Comparison of ENCODE assay signal across 18 mouse cellular contexts in genomic region chr2:94463754-94464153, GRCm38 (mm10).
"Had no signal": no experiment of that assay in that cellular context is flagged by ENCODE, and none has a peak within 500 bp of the region (broad histone marks: within the 10 kb centered on the region; RNA-seq: fewer than 3 reads in every experiment).

No protein-coding gene starts in this region.

- H3K4me2 ChIP-seq: limb, embryonic 12.5 days; liver, embryonic 13.5 days; lung, embryonic 15.5 days; midbrain, embryonic 13.5 days; neural tube, embryonic 15.5 days had no signal

- H3K4me3 ChIP-seq: layer of hippocampus, adult 2 months; limb, embryonic 12.5 days; liver, embryonic 13.5 days; lung, embryonic 15.5 days; megakaryocyte, embryonic 14.5 days; midbrain, embryonic 13.5 days; myocyte; neural tube, embryonic 15.5 days had no signal

- DNase-seq: kidney, postnatal 36 days; liver; liver, embryonic 13.5 days; liver, postnatal 0 days; lung, postnatal 14 days; right cerebral cortex, adult 18-20 months; thymus, adult 2 months; thymus, postnatal 25 days had no signal

- H3K36me3 ChIP-seq: limb, embryonic 12.5 days; liver, embryonic 13.5 days; lung, embryonic 15.5 days; midbrain, embryonic 13.5 days; neural tube, embryonic 15.5 days had no signal

- H3K4me1 ChIP-seq: limb, embryonic 12.5 days; liver, embryonic 13.5 days; megakaryocyte, embryonic 14.5 days; midbrain, embryonic 13.5 days had no signal

- H3K9ac ChIP-seq: limb, embryonic 12.5 days; liver, embryonic 13.5 days; liver, postnatal 0 days; lung, embryonic 15.5 days; midbrain, embryonic 13.5 days; neural tube, embryonic 15.5 days had no signal

- H3K27me3 ChIP-seq: limb, embryonic 12.5 days; liver, embryonic 13.5 days; lung, embryonic 15.5 days; midbrain, embryonic 13.5 days; neural tube, embryonic 15.5 days had no signal

- H3K9me3 ChIP-seq: limb, embryonic 12.5 days; liver, embryonic 13.5 days; lung, embryonic 15.5 days; midbrain, embryonic 13.5 days; neural tube, embryonic 15.5 days had no signal

- ATAC-seq: liver, postnatal 0 days; midbrain, embryonic 13.5 days had no signal

- H3K27ac ChIP-seq: kidney, postnatal 0 days; layer of hippocampus, adult 2 months; limb, embryonic 12.5 days; liver, embryonic 13.5 days; lung, embryonic 15.5 days; macrophage; midbrain, embryonic 13.5 days; neural tube, embryonic 15.5 days; stomach, postnatal 0 days had no signal
